In the genomic region with DNA sequence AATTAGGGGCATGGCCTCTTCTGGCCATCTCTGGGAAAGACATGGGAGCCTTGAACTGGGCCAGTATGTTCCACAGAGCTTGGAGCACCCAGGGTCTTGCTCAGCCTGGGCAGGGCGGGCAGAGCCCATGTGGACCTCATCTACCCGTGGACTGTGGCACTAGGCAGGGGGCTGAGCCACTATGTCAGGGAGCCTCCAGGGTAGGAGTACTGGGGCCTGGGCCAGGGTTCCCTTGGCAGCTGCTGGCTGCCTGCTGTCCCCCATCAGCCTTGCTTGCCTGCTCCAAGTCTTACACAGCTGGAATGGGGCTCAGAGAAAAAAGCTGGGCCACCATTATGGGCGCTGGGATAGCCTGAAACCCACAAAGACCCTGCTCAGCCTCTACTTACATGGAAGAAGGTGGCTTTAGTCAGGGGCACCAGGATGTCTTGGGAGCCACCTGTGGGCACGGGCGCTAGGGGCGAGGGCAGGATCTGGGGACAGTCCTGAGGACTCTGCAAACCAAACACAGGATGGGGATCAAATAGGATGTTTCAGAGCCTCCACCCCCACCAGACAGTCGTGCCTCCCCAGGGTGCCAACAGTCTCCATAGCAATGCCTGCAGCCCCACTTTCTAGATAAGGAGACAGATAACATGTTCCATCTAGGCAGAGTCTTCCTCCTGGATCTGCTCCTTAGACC, we compare ENCODE assay signal across 12 mouse cellular contexts. TPM values are rescaled to one million over a fixed set of nuclear protein-coding genes. Genes with fewer than 3 reads are reported as not detected.
DNase-seq lines count a peak whose midpoint lies in the region; ATAC-seq and TF ChIP-seq lines count a peak whose summit lies in the region.
"Had no signal": no experiment of that assay in that cellular context is flagged by ENCODE, and none has a peak within 500 bp of the region (broad histone marks: within the 10 kb centered on the region; RNA-seq: fewer than 3 reads in every experiment).

No protein-coding gene starts in this region.

- peak overlapping the region; percentile 70 for H3K27ac ChIP-seq in gastrocnemius, adult 2 months
- 0 out of 2 replicates have a peak overlapping the region, but pooled peaks have one; percentile 43 for H3K27ac ChIP-seq in kidney, embryonic 15.5 days
- peak overlapping the region; percentile 93 for H3K27ac ChIP-seq in thymus, adult 2 months (ENCODE audit: control insufficient read depth, insufficient read depth, low read length)
- H3K27ac ChIP-seq: limb, embryonic 13.5 days had no signal

- no peak overlapping the region for H3K4me2 ChIP-seq in kidney, embryonic 15.5 days
- H3K4me2 ChIP-seq: limb, embryonic 13.5 days had no signal

- 84% methylated on average over 7 of the region's 7 CpGs for WGBS in kidney, embryonic 15.5 days
- 81% methylated on average over 7 of the region's 7 CpGs for WGBS in thymus, adult 2 months

- no peaks in the 10 kb centered on the region for H3K27me3 ChIP-seq in kidney, embryonic 15.5 days
- no peaks in the 10 kb centered on the region for H3K27me3 ChIP-seq in thymus, adult 2 months (ENCODE audit: control insufficient read depth, insufficient read depth, low read length)

- peaks cover 46% of the 10 kb centered on the region for H3K4me1 ChIP-seq in kidney, embryonic 15.5 days
- H3K4me1 ChIP-seq in thymus, adult 2 months (replicated peaks; ENCODE audit: control insufficient read depth, insufficient read depth, low read length) = peaks cover 53% of the 10 kb centered on the region

- no peak for TF ChIP-seq CTCF in gastrocnemius, adult 2 months (IDR thresholded peaks at IDR 0.05)
- TF ChIP-seq CTCF in thymus, adult 2 months (IDR thresholded peaks at IDR 0.05; ENCODE audit: borderline replicate concordance, control insufficient read depth, extremely low read depth, insufficient read depth, low read length, poor library complexity) = no peak

- no peak for ATAC-seq in kidney, embryonic 15.5 days (replicated peaks; ENCODE audit: low FRiP score)

- TF ChIP-seq POLR2A in thymus, adult 2 months (IDR thresholded peaks at IDR 0.05; ENCODE audit: control insufficient read depth, extremely low read depth, insufficient read depth, low read length, poor library complexity) = no peak

- no peak overlapping the region for H3K9ac ChIP-seq in kidney, embryonic 15.5 days

- intact Hi-C loops in gastrocnemius, adult 2 months (cut with DNase I) = no loop called here

- no peak overlapping the region for H3K4me3 ChIP-seq in gastrocnemius, adult 2 months
- H3K4me3 ChIP-seq in kidney, embryonic 15.5 days (replicated peaks) = no peak overlapping the region
- no peak overlapping the region for H3K4me3 ChIP-seq in thymus, adult 2 months (ENCODE audit: control insufficient read depth, insufficient read depth, low read length)
- H3K4me3 ChIP-seq: limb, embryonic 13.5 days had no signal

- peak; percentile 48 for DNase-seq in gastrocnemius, adult 2 months
- DNase-seq in gastrocnemius, adult 18-20 months (ENCODE audit: low spot score) = no peak
- no peak for DNase-seq in kidney, postnatal 14 days
- peak; percentile 23 for DNase-seq in thymus, adult 2 months
- no peak for DNase-seq in thymus, postnatal 0 days (ENCODE audit: low spot score)
- DNase-seq in thymus, postnatal 4 days = peak; percentile 52
- no peak for DNase-seq in layer of hippocampus, postnatal 36 days
- DNase-seq: embryo, embryonic 11 days had no signal

- no peaks in the 10 kb centered on the region for H3K9me3 ChIP-seq in kidney, embryonic 15.5 days (replicated peaks)
- H3K9me3 ChIP-seq: limb, embryonic 13.5 days had no signal

- H3K36me3 ChIP-seq in kidney, embryonic 15.5 days = peaks cover 78% of the 10 kb centered on the region
- peaks cover 37% of the 10 kb centered on the region for H3K36me3 ChIP-seq in thymus, adult 2 months (ENCODE audit: control insufficient read depth, insufficient read depth, low read length)
- H3K36me3 ChIP-seq: limb, embryonic 13.5 days had no signal

RNA-seq across cellular contexts. Expression of a gene that starts 22.6 kb away (rescaled TPM):
- 10 to 100 TPM; 14.7 to 26.7 TPM for total RNA-seq in gastrocnemius, adult 2 months (2021)
- 10 to 100 TPM; 20.0 to 23.7 TPM for total RNA-seq in gastrocnemius, adult 18-20 months (2021)
- polyA plus RNA-seq in kidney, embryonic 15.5 days (2015; fragmentation: Nextera tagmentation; extraction: Ambion mirVana) = 47.3 and 52.7 TPM in 2 replicates
- polyA plus RNA-seq in thymus, adult 2 months (2012; rRNA removed) = 466 and 519 TPM in 2 replicates
- 45.4 and 47.4 TPM in 2 replicates for polyA plus RNA-seq in thymus, postnatal 0 days (2015; fragmentation: Nextera tagmentation; extraction: Ambion mirVana)
- total RNA-seq in layer of hippocampus, postnatal 36 days (2021) = 10 to 100 TPM; 19.6 to 22.9 TPM

RNA-seq across cellular contexts. Expression of a gene that starts 27.5 kb away (rescaled TPM):
- total RNA-seq in gastrocnemius, adult 2 months (2021) = not detected
- not detected for total RNA-seq in gastrocnemius, adult 18-20 months (2021)
- not detected in 2 replicates for polyA plus RNA-seq in kidney, embryonic 15.5 days (2015; fragmentation: Nextera tagmentation; extraction: Ambion mirVana)
- polyA plus RNA-seq in thymus, adult 2 months (2012; rRNA removed) = 0.71 and 0.81 TPM in 2 replicates
- polyA plus RNA-seq in thymus, postnatal 0 days (2015; fragmentation: Nextera tagmentation; extraction: Ambion mirVana) = 0.23 and 0.28 TPM in 2 replicates
- total RNA-seq in layer of hippocampus, postnatal 36 days (2021) = not detected
- total RNA-seq: adrenal gland, adult 18-20 months; megakaryocyte-erythroid progenitor cell, adult 5-6 weeks had no signal
- polyA plus RNA-seq: limb, embryonic 13.5 days had no signal

RNA-seq across cellular contexts. Expression of a gene that starts 40.7 kb away (rescaled TPM):
- total RNA-seq in gastrocnemius, adult 2 months (2021) = under 1 TPM in 1 of 2 experiments, not detected in 1; 0.06 TPM
- total RNA-seq in gastrocnemius, adult 18-20 months (2021) = under 1 TPM in 1 of 2 experiments, not detected in 1; 0.05 TPM
- polyA plus RNA-seq in kidney, embryonic 15.5 days (2015; fragmentation: Nextera tagmentation; extraction: Ambion mirVana) = 0.10 and 0.14 TPM in 2 replicates
- polyA plus RNA-seq in thymus, adult 2 months (2012; rRNA removed) = 0.37 and 1.3 TPM in 2 replicates
- 0.10 TPM in 1 of 2 replicates, not detected in the other for polyA plus RNA-seq in thymus, postnatal 0 days (2015; fragmentation: Nextera tagmentation; extraction: Ambion mirVana)
- under 1 TPM; 0.52 to 0.83 TPM for total RNA-seq in layer of hippocampus, postnatal 36 days (2021)
- total RNA-seq: megakaryocyte-erythroid progenitor cell, adult 5-6 weeks had no signal

Comparison
In these comparisons a context has a peak if more than half of its experiments do, and no peak if none do; other contexts are left out.
1. DNase-seq: peak in gastrocnemius, adult 2 months (single experiment), thymus, adult 2 months (single experiment) and thymus, postnatal 4 days (single experiment); none in gastrocnemius, adult 18-20 months (single experiment), kidney, postnatal 14 days (single experiment), thymus, postnatal 0 days (single experiment) and layer of hippocampus, postnatal 36 days (0 of 2).
2. H3K27ac ChIP-seq: peak in every context shown above with its lines; median percentile 93 in thymus, adult 2 months; 70 in gastrocnemius, adult 2 months; 43 in kidney, embryonic 15.5 days.